Mouse (Mus musculus): ENCODE data around the gene Opa3.

The Opa3 gene

GRCm38 (mm10) chr7:19246855-19247254 lies 18.7 kb downstream of the Opa3 start:
- no peak for DNase-seq (ENCODE audit: low spot score in 2 of 2)

- no peak for DNase-seq (ENCODE audit: low spot score in 2 of 2)
These were observed 19.4 kb downstream of the Opa3 start for GRCm38 (mm10) chr7:19247511-19247910.

DNA sequence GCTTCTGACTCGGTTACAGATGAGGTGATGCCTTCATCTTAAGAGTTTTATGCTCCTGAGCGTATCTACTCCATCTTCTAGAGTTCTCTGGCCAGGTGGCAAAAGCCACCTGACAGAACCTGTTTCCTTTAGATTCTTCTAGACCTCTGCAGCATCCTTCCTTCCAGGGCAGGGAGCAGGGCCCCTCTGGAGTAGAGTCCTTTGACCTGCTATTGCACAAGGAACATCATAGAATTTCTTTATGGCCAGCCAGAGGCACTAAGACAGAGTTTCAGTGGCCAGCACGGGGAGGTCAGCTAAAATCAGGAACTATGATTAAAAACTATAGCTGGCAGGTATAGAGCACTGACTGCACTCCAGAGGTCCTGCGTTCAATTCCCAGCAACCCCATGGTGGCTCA lies 23.9 kb downstream of the Opa3 start:
- no peak for DNase-seq (ENCODE audit: low spot score in 2 of 2)

DNA sequence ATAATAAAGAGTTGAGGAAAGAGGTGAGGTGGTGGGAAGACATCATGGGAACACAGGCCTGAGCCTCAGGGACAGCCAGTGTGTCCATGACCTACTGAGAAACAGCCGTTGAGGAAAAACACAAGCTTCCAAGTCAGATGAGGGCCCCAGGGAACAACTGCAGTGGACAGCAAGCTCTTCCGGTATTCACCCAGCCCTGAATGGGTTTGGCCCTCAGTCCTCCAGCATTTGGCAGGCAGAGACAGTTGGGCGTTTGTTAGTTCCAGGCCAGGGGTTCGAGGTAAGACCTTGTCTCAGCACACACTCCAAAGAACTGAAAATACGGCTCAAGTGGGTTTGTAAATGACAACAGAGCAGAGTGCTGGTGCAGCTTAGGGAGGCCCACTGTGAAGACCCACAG lies 25.3 kb downstream of the Opa3 start:
- DNase-seq (ENCODE audit: low spot score in 2 of 2), result no peak

DNA sequence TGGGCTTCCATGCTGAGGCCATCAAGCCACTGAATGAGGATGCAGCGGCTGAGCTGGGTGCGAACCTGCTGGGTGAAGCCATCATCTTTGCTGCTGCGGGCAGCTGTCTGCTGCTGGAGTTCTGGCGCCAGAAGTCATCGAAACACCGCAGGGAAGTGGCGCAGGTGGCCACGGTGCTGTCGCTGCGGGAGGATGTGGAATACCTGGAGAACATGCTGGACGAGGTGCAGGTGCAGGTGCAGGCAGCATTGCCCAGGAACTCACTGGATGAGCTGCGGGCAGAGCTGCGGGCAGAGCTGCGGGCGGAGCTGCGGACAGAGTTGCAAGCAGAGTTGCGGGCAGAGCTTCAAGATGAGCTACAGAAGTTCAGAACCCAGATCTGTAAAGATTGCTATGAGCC lies 27.3 kb downstream of the Opa3 start:
- no peak for DNase-seq (ENCODE audit: low spot score in 2 of 2)

- DNase-seq (ENCODE audit: low spot score in 2 of 2), result no peak
These were observed 28.4 kb downstream of the Opa3 start for GRCm38 (mm10) chr7:19256567-19256966.

DNA sequence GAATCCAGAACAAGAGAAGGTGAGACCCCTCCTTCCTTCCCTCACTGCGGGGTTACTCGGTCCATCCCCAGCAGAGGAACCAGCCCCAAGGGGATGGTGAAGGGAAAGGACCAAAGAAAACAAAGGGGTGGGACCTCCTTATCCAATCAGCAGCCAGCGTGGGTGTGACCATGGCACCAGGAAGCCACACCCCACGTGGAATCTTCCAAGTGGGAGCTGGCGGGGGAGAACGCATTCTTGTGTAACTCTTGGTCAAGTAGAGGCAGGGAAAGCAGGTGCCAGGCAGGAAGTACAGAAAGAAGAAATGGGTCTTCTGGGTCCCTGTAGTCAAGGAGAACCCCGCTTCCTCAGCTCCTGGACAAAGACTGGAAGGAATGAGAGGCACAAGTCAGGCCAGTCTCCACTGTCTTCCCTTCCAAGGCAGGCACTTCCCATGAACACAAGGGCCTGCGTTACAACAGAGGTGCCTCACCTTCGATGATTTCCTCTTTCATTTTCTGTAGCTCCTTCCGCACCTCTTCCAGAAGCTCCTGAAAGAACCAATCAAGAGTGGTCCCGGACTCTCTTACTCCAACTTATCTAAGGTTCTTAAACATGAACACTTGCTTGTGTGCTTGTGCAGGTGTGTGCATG lies 29.4 kb downstream of the Opa3 start:
- peak in 1 of 2 experiments; percentile 67 for DNase-seq (ENCODE audit: low spot score in 2 of 2)

DNA sequence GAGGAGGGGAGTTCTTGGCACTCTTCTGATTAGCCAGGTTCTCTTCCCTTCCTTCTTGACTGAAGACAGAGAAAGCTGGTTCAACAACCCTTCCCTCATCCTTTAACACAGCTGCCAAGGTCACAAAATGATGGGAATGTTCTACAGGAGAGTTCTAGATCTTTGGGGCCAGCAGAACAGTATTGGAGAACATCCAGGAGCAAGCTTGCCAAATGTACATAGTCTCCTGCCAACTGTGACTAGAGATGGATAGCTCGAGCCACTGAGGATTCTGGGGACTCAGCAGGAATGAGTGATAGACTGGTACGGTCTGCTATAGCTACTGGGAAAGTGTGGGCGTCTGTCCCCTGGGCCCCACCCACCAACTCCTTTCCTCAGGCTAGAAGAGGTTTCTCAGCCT lies 30.2 kb downstream of the Opa3 start:
- no peak for DNase-seq (ENCODE audit: low spot score in 2 of 2)

GRCm38 (mm10) chr7:19265147-19265546 lies 37.0 kb downstream of the Opa3 start:
- DNase-seq (ENCODE audit: low spot score in 2 of 2), result no peak

DNA sequence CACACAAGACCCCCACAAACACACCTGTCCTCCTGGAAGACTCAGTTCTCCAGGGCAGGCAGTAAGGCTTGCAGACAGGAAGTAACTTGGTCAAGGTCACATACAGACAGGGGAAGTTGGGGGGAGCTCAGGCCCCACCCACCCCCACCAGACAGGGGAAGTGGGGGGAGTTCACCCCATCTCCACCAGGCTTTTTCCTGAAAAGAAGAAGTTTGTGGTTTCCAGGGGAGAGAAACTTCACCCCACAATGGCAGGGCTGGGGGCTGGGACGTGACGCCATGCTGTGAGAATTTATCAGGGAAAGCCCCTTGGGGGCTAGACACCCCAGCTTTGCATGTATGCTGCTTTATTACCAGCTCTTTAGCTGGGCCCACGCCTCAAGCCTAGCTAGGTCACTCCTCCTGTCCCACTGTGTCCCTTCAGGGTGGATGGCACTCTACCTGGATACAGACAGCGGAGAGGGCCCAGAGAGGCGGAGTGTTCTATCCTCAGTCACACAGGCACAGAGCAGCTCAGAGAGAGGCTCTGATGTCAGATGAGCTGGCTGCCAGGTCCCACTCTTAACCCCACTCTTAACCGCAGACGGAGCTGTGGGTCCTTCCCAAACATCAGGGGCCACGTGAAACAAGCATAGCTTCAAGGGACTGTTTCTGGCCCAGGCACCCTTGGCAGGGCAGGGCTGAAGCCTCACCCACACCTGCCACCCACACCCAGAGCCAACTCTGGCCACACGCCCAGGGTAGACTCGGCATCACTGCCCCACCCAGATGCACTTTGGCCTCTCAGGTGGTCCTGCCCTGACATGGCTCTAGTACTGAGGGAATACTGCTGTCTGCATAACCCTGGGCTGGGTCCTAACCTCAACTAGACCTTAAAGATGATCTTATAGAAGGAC lies 38.0 kb downstream of the Opa3 start:
- no peak for DNase-seq (ENCODE audit: low spot score in 2 of 2)

DNA sequence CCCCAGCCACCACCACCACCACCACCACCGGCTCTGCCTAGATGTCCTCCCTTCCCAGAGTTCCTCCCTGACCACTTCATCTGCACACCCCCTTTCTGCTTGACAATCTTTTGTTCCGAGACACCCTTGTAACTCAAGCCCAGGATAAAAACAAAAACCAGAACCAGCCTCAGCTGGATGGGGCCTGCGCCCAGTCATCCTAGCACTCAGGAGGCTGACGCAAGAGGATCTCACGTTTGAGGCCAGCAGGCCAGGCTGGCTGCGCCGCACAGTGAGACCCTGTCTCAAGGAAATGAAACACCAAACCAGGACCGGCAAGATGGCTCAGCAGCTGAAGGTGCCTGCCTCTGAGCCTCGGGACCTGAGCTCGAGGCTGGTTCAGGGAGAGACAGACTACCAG lies 38.9 kb downstream of the Opa3 start:
- DNase-seq (ENCODE audit: low spot score in 2 of 2), result no peak

- no peak for DNase-seq (ENCODE audit: low spot score in 2 of 2)
These were observed 41.0 kb downstream of the Opa3 start for GRCm38 (mm10) chr7:19268993-19269681.

GRCm38 (mm10) chr7:19269721-19270441 lies 41.7 kb downstream of the Opa3 start:
- DNase-seq (ENCODE audit: low spot score in 2 of 2), result no peak

DNA sequence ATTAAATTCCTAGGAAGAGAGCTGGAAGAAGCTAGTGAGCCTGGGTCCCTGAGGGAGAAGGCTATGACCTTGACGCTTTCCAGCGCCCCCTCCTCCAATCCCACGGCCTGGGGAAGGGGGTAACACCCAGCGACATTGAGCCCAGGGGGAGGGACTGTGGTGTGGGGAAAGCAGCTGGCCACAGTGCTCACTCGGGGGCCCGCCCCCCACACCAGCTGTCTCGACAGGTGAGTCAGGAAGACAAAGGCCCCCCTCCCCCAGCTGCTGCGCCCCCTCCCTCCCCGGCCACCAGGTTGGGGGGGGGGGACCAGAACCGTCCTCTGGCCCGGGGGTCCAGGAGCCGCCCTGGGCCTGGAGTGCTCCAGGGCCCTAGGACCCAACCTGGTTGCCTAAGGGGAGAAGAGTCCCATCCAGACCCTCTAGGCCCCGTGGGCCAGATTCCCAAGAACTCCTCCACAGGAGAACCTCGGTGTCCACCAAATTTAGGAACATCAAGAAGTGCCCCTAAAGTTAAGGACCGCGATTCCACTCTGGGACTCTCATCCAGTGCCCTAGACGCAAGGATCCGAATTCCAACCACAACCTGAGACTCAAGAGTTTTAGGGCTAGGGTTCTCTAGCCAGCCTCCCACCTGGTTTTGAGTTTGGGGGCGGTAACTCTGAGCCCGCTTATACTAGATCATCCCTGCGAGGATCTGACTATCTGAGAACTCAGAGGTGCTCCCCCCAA lies 42.5 kb downstream of the Opa3 start:
- DNase-seq (ENCODE audit: low spot score in 2 of 2), result no peak

- peak in 1 of 2 experiments; percentile 86 for DNase-seq (ENCODE audit: low spot score in 2 of 2)
These were observed 43.4 kb downstream of the Opa3 start, which contains the start of gene Vasp for GRCm38 (mm10) chr7:19271238-19272172. Vasp (minus strand) TSS chr7:19271817.

DNA sequence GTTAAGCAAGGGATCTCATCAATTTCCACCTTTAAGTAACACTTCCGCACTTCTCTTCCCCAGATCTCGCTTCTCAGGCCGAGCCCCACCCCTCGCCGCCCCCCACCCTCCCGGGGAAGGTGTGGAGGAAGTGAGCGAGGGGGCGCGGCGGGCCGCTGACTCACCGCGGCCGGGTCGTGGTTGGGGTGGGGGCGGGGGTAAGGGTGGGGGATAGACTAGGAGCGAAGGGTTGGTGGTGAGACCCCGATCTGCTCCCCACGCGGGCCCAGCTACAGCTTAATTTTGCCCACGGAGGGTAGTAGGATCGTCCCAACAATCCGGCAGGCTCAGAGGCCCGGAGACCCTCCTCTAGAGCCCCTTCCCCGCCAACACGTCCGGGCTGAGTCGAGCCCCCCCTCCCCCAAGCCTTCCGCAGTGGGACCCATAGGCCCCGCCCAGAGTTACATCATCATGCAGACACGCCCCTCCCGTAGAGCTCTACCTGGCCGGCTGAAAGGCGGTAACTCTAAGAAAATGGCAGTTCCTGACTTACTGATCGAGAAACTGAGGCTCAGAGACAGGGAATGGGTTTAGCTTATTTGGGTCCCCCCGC lies 44.1 kb downstream of the Opa3 start:
- DNase-seq (ENCODE audit: low spot score in 2 of 2), result no peak

GRCm38 (mm10) chr7:19276253-19276652 lies 48.1 kb downstream of the Opa3 start:
- no peak for DNase-seq (ENCODE audit: low spot score in 2 of 2)

GRCm38 (mm10) chr7:19279052-19279451 lies 50.9 kb downstream of the Opa3 start:
- no peak for DNase-seq (ENCODE audit: low spot score in 2 of 2)

DNA sequence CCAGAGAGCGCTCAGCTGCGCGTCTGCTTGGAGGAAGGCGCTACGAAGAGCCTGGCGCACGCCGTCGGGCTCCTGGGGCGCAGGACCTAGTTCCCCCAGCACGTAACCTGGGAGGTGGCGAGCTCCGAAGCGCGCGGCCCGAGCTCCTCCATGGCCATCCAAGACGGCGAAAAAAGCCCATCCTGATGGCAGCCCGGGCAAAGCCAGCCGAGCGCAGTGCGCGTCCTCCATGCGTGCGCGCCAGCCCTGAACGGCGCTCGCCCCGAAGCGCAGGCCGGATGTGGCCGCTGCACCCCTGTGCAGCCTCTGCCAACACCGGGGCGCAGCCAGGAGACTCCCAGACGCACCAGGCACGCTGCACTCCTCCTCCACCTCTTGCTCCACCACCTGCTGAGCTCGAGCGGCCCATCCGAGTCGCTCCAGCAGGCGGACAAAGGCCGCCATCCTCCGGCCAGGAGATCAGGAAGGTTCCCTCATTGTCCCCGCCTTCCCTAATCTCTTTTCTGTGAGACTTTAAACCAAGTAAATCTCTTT lies 51.5 kb downstream of the Opa3 start, which contains the start of gene Ppm1n:
Gene Ppm1n (minus strand): TSS at position 484 of the 534 bp plus-strand sequence.
- DNase-seq (ENCODE audit: low spot score in 2 of 2), result no peak

All from left cerebral cortex, adult 9 months (tissue).